Mouse (Mus musculus) neural tube, embryonic 12.5 days (tissue): ENCODE data around the gene Cdh16. TPM values are rescaled to one million over a fixed set of nuclear protein-coding genes. Genes with fewer than 3 reads are reported as not detected.

Experiments used
- ATAC-seq: fragments of 200-750 bp; cut with Nextera tagmentation; 2 replicates; pipeline ENCODE4 v1.8.0; 2017; ENCODE audit warnings: low read depth, mild to moderate bottlenecking, moderate TSS enrichment, moderate library complexity; ENCODE audit not compliant: low FRiP score
- H3K27ac ChIP-seq: fragments of 300-500 bp; sonication (generic); 2 replicates; pipeline ENCODE4 v1.5.1; 2016
- H3K27me3 ChIP-seq: fragments of 300-500 bp; sonication (generic); replicated peaks from 2 replicates; pipeline ENCODE4 v1.6.1; 2016; ENCODE audit warnings: mild to moderate bottlenecking
- H3K36me3 ChIP-seq: fragments of 300-500 bp; sonication (generic); 2 replicates; pipeline ENCODE4 v1.6.1; 2016; ENCODE audit warnings: mild to moderate bottlenecking
- H3K4me1 ChIP-seq: fragments of 300-500 bp; sonication (generic); 2 replicates; pipeline ENCODE4 v1.6.1; 2016
- H3K4me2 ChIP-seq: fragments of 300-500 bp; sonication (generic); replicated peaks from 2 replicates; pipeline ENCODE4 v1.6.1; 2016; ENCODE audit warnings: mild to moderate bottlenecking
- H3K4me3 ChIP-seq: fragments of 300-500 bp; sonication (generic); 2 replicates; pipeline ENCODE4 v1.5.1; 2016
- H3K9ac ChIP-seq: fragments of 300-500 bp; sonication (generic); 2 replicates; pipeline ENCODE4 v1.6.1; 2016; ENCODE audit warnings: mild to moderate bottlenecking
- H3K9me3 ChIP-seq: fragments of 300-500 bp; sonication (generic); 2 replicates; pipeline ENCODE4 v1.6.1; 2016; ENCODE audit warnings: mild to moderate bottlenecking
- WGBS: fragments of 180-500 bp; shearing (Covaris S2); methylation state at CpG from one replicate; pipeline ENCODE4 v1.1.7; 2016; 5-methylcytosine and 5-hydroxymethylcytosine counted together
- polyA plus RNA-seq: library from polyadenylated mRNA; unstranded; fragments of >200 nt; fragmentation: Nextera tagmentation; extraction: Ambion mirVana; gene quantifications from 2 replicates; pipeline ENCODE4 v1.2.1, GENCODE M21; 2016

Cdh16 gene
- polyA plus RNA-seq, 1 experiment from 2014 or later = not detected

GRCm38 (mm10) chr8:104610185-104610766 is 13.9 kb downstream of the Cdh16 start:
- no peak overlapping the region for H3K27ac ChIP-seq
- H3K4me2 ChIP-seq = no peak overlapping the region
- ATAC-seq = peak; percentile 49; the same call in 1 of the 2 replicates
- H3K36me3 ChIP-seq = no peaks in the 10 kb centered on the region
- 77% methylated on average over 12 of the region's 12 CpGs for WGBS
- peaks cover 3% of the 10 kb centered on the region; the same call in 1 of the 2 replicates for H3K4me1 ChIP-seq
- no peaks in the 10 kb centered on the region for H3K9me3 ChIP-seq
- no peak overlapping the region for H3K9ac ChIP-seq
- no peaks in the 10 kb centered on the region for H3K27me3 ChIP-seq
- H3K4me3 ChIP-seq = no peak overlapping the region

- Histone ChIP-seq H3K4me3 (no peak overlapping the region), H3K36me3 (no peaks in the 10 kb centered on the region), H3K9me3 (no peaks in the 10 kb centered on the region), H3K27me3 (no peaks in the 10 kb centered on the region), H3K9ac (no peak overlapping the region), H3K4me1 (peaks cover 3% of the 10 kb centered on the region; the same call in 1 of the 2 replicates), H3K27ac (no peak overlapping the region), H3K4me2 (no peak overlapping the region)
- no peak for ATAC-seq
- WGBS = 76% methylated on average over 8 of the region's 8 CpGs
Observed at GRCm38 (mm10) chr8:104609222-104609621, 15.0 kb downstream of the Cdh16 start.

- no peak for ATAC-seq
- 67% methylated on average over 2 of the region's 2 CpGs for WGBS
Observed at GRCm38 (mm10) chr8:104607944-104608343, 16.3 kb downstream of the Cdh16 start.

GRCm38 (mm10) chr8:104606329-104606728 is 17.9 kb downstream of the Cdh16 start:
- no peak overlapping the region for H3K4me2 ChIP-seq
- no peak overlapping the region for H3K27ac ChIP-seq
- WGBS = 43% methylated on average over 6 of the region's 6 CpGs
- no peaks in the 10 kb centered on the region for H3K36me3 ChIP-seq
- no peak overlapping the region for H3K4me3 ChIP-seq
- no peak overlapping the region for H3K9ac ChIP-seq
- ATAC-seq = no peak
- H3K4me1 ChIP-seq = peaks cover 11% of the 10 kb centered on the region; the same call in 1 of the 2 replicates
- 0 out of 2 replicates have a peak, but pooled peaks cover 4% of the 10 kb centered on the region for H3K27me3 ChIP-seq
- H3K9me3 ChIP-seq = no peaks in the 10 kb centered on the region

More at GRCm38 (mm10) chr8:104607944-104608343, 16.3 kb downstream of the Cdh16 start:
- Histone ChIP-seq H3K9me3 (no peaks in the 10 kb centered on the region), H3K4me2 (no peak overlapping the region), H3K27me3 (no peaks in the 10 kb centered on the region), H3K4me1 (peaks cover 3% of the 10 kb centered on the region; the same call in 1 of the 2 replicates), H3K27ac (no peak overlapping the region), H3K9ac (no peak overlapping the region), H3K36me3 (no peaks in the 10 kb centered on the region), H3K4me3 (no peak overlapping the region)

- ATAC-seq = no peak
- H3K9ac ChIP-seq = no peak overlapping the region
- no peaks in the 10 kb centered on the region for H3K9me3 ChIP-seq
- H3K27ac ChIP-seq = no peak overlapping the region
- no peaks in the 10 kb centered on the region for H3K36me3 ChIP-seq
- no peak overlapping the region for H3K4me2 ChIP-seq
- 0 out of 2 replicates have a peak, but pooled peaks cover 4% of the 10 kb centered on the region for H3K27me3 ChIP-seq
- no peak overlapping the region for H3K4me3 ChIP-seq
- WGBS = 65% methylated on average over 4 of the region's 4 CpGs
- 0 out of 2 replicates have a peak, but pooled peaks cover 8% of the 10 kb centered on the region for H3K4me1 ChIP-seq
Observed at GRCm38 (mm10) chr8:104603245-104603593, 21.0 kb downstream of the Cdh16 start.

GRCm38 (mm10) chr8:104602468-104603244 is 21.5 kb downstream of the Cdh16 start:
- 21% methylated on average over 21 of the region's 21 CpGs for WGBS
- no peak overlapping the region for H3K9ac ChIP-seq
- H3K27ac ChIP-seq = no peak overlapping the region
- peak; percentile 93 for ATAC-seq
- H3K4me3 ChIP-seq = peak overlapping the region; percentile 7; the same call in 1 of the 2 replicates
- H3K4me1 ChIP-seq = 0 out of 2 replicates have a peak, but pooled peaks cover 8% of the 10 kb centered on the region
- no peaks in the 10 kb centered on the region for H3K36me3 ChIP-seq
- H3K4me2 ChIP-seq = peak overlapping the region; percentile 51
- H3K27me3 ChIP-seq = 0 out of 2 replicates have a peak, but pooled peaks cover 4% of the 10 kb centered on the region
- no peaks in the 10 kb centered on the region for H3K9me3 ChIP-seq

- no peak overlapping the region for H3K27ac ChIP-seq
- H3K36me3 ChIP-seq = 0 out of 2 replicates have a peak, but pooled peaks cover under 1% of the 10 kb centered on the region
- whole genome bisulfite sequencing = 2% methylated on average over 12 of the region's 12 CpGs
- ATAC-seq = peak; percentile 60; the same call in 1 of the 2 replicates
- H3K27me3 ChIP-seq = 0 out of 2 replicates have a peak, but pooled peaks cover 4% of the 10 kb centered on the region
- 0 out of 2 replicates have a peak, but pooled peaks cover 8% of the 10 kb centered on the region for H3K4me1 ChIP-seq
- no peaks in the 10 kb centered on the region for H3K9me3 ChIP-seq
- no peak overlapping the region for H3K4me3 ChIP-seq
- no peak overlapping the region for H3K9ac ChIP-seq
- peak overlapping the region; percentile 51 for H3K4me2 ChIP-seq
Observed at GRCm38 (mm10) chr8:104601941-104602371, 22.2 kb downstream of the Cdh16 start.

- 25% methylated on average over 7 of the region's 7 CpGs for WGBS
- Histone ChIP-seq H3K36me3 (peaks cover 7% of the 10 kb centered on the region), H3K9ac (no peak overlapping the region), H3K9me3 (no peaks in the 10 kb centered on the region), H3K4me1 (0 out of 2 replicates have a peak, but pooled peaks cover 8% of the 10 kb centered on the region), H3K4me2 (peak overlapping the region; percentile 51), H3K27ac (no peak overlapping the region), H3K4me3 (no peak overlapping the region), H3K27me3 (0 out of 2 replicates have a peak, but pooled peaks cover 4% of the 10 kb centered on the region)
- ATAC-seq = no peak
Observed at GRCm38 (mm10) chr8:104601386-104601785, 22.8 kb downstream of the Cdh16 start.

GRCm38 (mm10) chr8:104598496-104598895 is 25.7 kb downstream of the Cdh16 start:
- 63% methylated on average over 6 of the region's 6 CpGs for WGBS
- peaks cover 33% of the 10 kb centered on the region for H3K36me3 ChIP-seq
- H3K27ac ChIP-seq = no peak overlapping the region
- 0 out of 2 replicates have a peak, but pooled peaks cover 8% of the 10 kb centered on the region for H3K4me1 ChIP-seq
- H3K4me2 ChIP-seq = no peak overlapping the region
- H3K4me3 ChIP-seq = no peak overlapping the region
- no peaks in the 10 kb centered on the region for H3K9me3 ChIP-seq
- no peak for ATAC-seq
- H3K9ac ChIP-seq = no peak overlapping the region
- H3K27me3 ChIP-seq = 0 out of 2 replicates have a peak, but pooled peaks cover 4% of the 10 kb centered on the region

GRCm38 (mm10) chr8:104597656-104598055 is 26.5 kb downstream of the Cdh16 start:
- 85% methylated on average over 6 of the region's 6 CpGs for WGBS
- no peak for ATAC-seq

GRCm38 (mm10) chr8:104595773-104596536 is 28.2 kb downstream of the Cdh16 start:
- H3K4me3 ChIP-seq = no peak overlapping the region
- 89% methylated on average over 21 of the region's 21 CpGs for WGBS
- H3K4me1 ChIP-seq = peaks cover 11% of the 10 kb centered on the region; the same call in 1 of the 2 replicates
- H3K27me3 ChIP-seq = no peaks in the 10 kb centered on the region
- H3K9ac ChIP-seq = no peak overlapping the region
- H3K27ac ChIP-seq = no peak overlapping the region
- no peak for ATAC-seq
- no peak overlapping the region for H3K4me2 ChIP-seq
- no peaks in the 10 kb centered on the region for H3K9me3 ChIP-seq
- peaks cover 34% of the 10 kb centered on the region for H3K36me3 ChIP-seq

More at GRCm38 (mm10) chr8:104597656-104598055, 26.5 kb downstream of the Cdh16 start:
- Histone ChIP-seq H3K36me3 (peaks cover 34% of the 10 kb centered on the region), H3K27ac (no peak overlapping the region), H3K4me3 (no peak overlapping the region), H3K4me1 (0 out of 2 replicates have a peak, but pooled peaks cover 9% of the 10 kb centered on the region), H3K27me3 (0 out of 2 replicates have a peak, but pooled peaks cover 4% of the 10 kb centered on the region), H3K9ac (no peak overlapping the region), H3K9me3 (no peaks in the 10 kb centered on the region), H3K4me2 (no peak overlapping the region)
